Mouse (Mus musculus) midbrain, postnatal 0 days (tissue): ENCODE data around the gene Kif5a. TPM values are rescaled to one million over a fixed set of nuclear protein-coding genes. Genes with fewer than 3 reads are reported as not detected.

Experiments used
- ATAC-seq: fragments of 200-750 bp; cut with Nextera tagmentation; 2 replicates; pipeline ENCODE4 v1.8.0; 2017; ENCODE audit warnings: moderate number of reproducible peaks, mild to moderate bottlenecking, moderate TSS enrichment, moderate library complexity; ENCODE audit not compliant: low FRiP score
- DNase-seq: peaks from one replicate; pipeline ENCODE4 v3.0.0-alpha.2; 2015; ENCODE audit warnings: low spot score
- H3K27ac ChIP-seq: fragments of 300-500 bp; sonication (generic); 2 replicates; pipeline ENCODE4 v1.5.1; 2014; ENCODE audit warnings: low read depth, mild to moderate bottlenecking, low read length, mixed read lengths
- H3K27me3 ChIP-seq: fragments of 300-500 bp; sonication (generic); 2 replicates; pipeline ENCODE4 v1.6.1; 2014; ENCODE audit warnings: low read length, control low read depth, mixed read lengths; ENCODE audit not compliant: insufficient read depth
- H3K36me3 ChIP-seq: fragments of 300-500 bp; sonication (generic); 2 replicates; pipeline ENCODE4 v1.6.1; 2014; ENCODE audit warnings: low read length, control low read depth, mixed read lengths; ENCODE audit not compliant: insufficient read depth
- H3K4me1 ChIP-seq: fragments of 300-500 bp; sonication (generic); 2 replicates; pipeline ENCODE4 v1.6.1; 2014; ENCODE audit warnings: mild to moderate bottlenecking, control low read depth, antibody characterized with exemption, low read length, mixed read lengths; ENCODE audit not compliant: insufficient read depth
- H3K4me2 ChIP-seq: fragments of 300-500 bp; sonication (generic); 2 replicates; pipeline ENCODE4 v1.6.1; 2014; ENCODE audit warnings: low read depth, mild to moderate bottlenecking, low read length, mixed read lengths; ENCODE audit not compliant: poor library complexity, severe bottlenecking
- H3K4me3 ChIP-seq: fragments of 300-500 bp; sonication (generic); 2 replicates; pipeline ENCODE4 v1.5.1; 2014; ENCODE audit warnings: low read depth, mild to moderate bottlenecking, low read length, moderate library complexity
- H3K9ac ChIP-seq: fragments of 300-500 bp; sonication (generic); replicated peaks from 2 replicates; pipeline ENCODE4 v1.6.1; 2014; ENCODE audit warnings: mild to moderate bottlenecking, low read length, moderate library complexity, mixed read lengths; ENCODE audit not compliant: poor library complexity, severe bottlenecking
- H3K9me3 ChIP-seq: fragments of 300-500 bp; sonication (generic); 2 replicates; pipeline ENCODE4 v1.6.1; 2016; ENCODE audit warnings: low read length, control low read depth
- CTCF ChIP-seq: IDR thresholded peaks from 2 replicates; pipeline ENCODE4 v1.5.1; 2016; ENCODE audit warnings: antibody characterized with exemption, mild to moderate bottlenecking
- WGBS: fragments of 180-500 bp; shearing (Covaris S2); extraction: QIAGEN DNeasy Blood & Tissue Kit; methylation state at CpG from one replicate; pipeline ENCODE4 v1.1.7; 2014; 5-methylcytosine and 5-hydroxymethylcytosine counted together
- polyA plus RNA-seq: library from polyadenylated mRNA; unstranded; fragments of >200 nt; fragmentation: Nextera tagmentation; extraction: Ambion mirVana; gene quantifications from 2 replicates; pipeline ENCODE4 v1.2.1, GENCODE M21; 2015
- total RNA-seq: library from RNA; depleted of rRNA; stranded (reverse); fragments of >200 nt; gene quantifications from 2 replicates; pipeline ENCODE4 v1.2.3, GENCODE M21; 2014

Kif5a gene
- total and polyA plus RNA-seq, 2 experiments from 2014 or later: 102 to 249 TPM

GRCm38 (mm10) chr10:127188079-127188453, 75.1 kb downstream of the Kif5a start:
- no peak for DNase-seq
- H3K9ac ChIP-seq: peak overlapping the region; percentile 84
- H3K36me3 ChIP-seq: peaks cover 19% of the 10 kb centered on the region
- H3K9me3 ChIP-seq: no peaks in the 10 kb centered on the region
- H3K4me2 ChIP-seq: peak overlapping the region; percentile 98
- no peak for ATAC-seq
- peak overlapping the region; percentile 66 for H3K4me3 ChIP-seq
- no peak overlapping the region for H3K27ac ChIP-seq
- peaks cover 3% of the 10 kb centered on the region; the same call in 1 of the 2 replicates for H3K4me1 ChIP-seq
- H3K27me3 ChIP-seq: no peaks in the 10 kb centered on the region
- 1% methylated on average over 17 of the region's 21 CpGs for WGBS
- TF ChIP-seq CTCF: no peak

GRCm38 (mm10) chr10:127187371-127188078, 75.6 kb downstream of the Kif5a start:
- ATAC-seq (no peak), DNase-seq (no peak)
- Histone ChIP-seq H3K4me3 (peak overlapping the region; percentile 66), H3K9ac (no peak overlapping the region), H3K4me2 (peak overlapping the region; percentile 98), H3K36me3 (peaks cover 14% of the 10 kb centered on the region), H3K27ac (no peak overlapping the region), H3K9me3 (no peaks in the 10 kb centered on the region), H3K4me1 (peaks cover 3% of the 10 kb centered on the region; the same call in 1 of the 2 replicates), H3K27me3 (no peaks in the 10 kb centered on the region)
- 44% methylated on average over 10 of the region's 10 CpGs for whole genome bisulfite sequencing
- TF ChIP-seq CTCF: no peak

- no peaks in the 10 kb centered on the region for H3K27me3 ChIP-seq
- no peak overlapping the region for H3K4me3 ChIP-seq
- ATAC-seq (no peak), DNase-seq (no peak)
- WGBS: 78% methylated on average over 1 of the region's 1 CpGs
- no peak overlapping the region for H3K9ac ChIP-seq
- peak; percentile 47 for TF ChIP-seq CTCF
- H3K4me1 ChIP-seq: peaks cover 3% of the 10 kb centered on the region; the same call in 1 of the 2 replicates
- no peak overlapping the region for H3K27ac ChIP-seq
- no peaks in the 10 kb centered on the region for H3K9me3 ChIP-seq
- peaks cover 10% of the 10 kb centered on the region for H3K36me3 ChIP-seq
- H3K4me2 ChIP-seq: no peak overlapping the region
Observed at GRCm38 (mm10) chr10:127186451-127186850, 76.7 kb downstream of the Kif5a start.

- Histone ChIP-seq H3K27ac (no peak overlapping the region), H3K27me3 (peaks cover 5% of the 10 kb centered on the region; the same call in 1 of the 2 replicates), H3K9ac (no peak overlapping the region), H3K4me1 (peaks cover 3% of the 10 kb centered on the region; the same call in 1 of the 2 replicates), H3K4me2 (no peak overlapping the region), H3K4me3 (no peak overlapping the region), H3K36me3 (peaks cover under 1% of the 10 kb centered on the region; the same call in 1 of the 2 replicates), H3K9me3 (no peaks in the 10 kb centered on the region)
- ATAC-seq (no peak), DNase-seq (no peak)
- no peak for TF ChIP-seq CTCF
- 88% methylated on average over 15 of the region's 15 CpGs for WGBS
Observed at GRCm38 (mm10) chr10:127185506-127185905, 77.6 kb downstream of the Kif5a start.

GRCm38 (mm10) chr10:127185101-127185500, 78.0 kb downstream of the Kif5a start:
- DNase-seq (no peak), ATAC-seq (no peak)
- no peak overlapping the region for H3K4me2 ChIP-seq
- peaks cover 7% of the 10 kb centered on the region; the same call in 1 of the 2 replicates for H3K27me3 ChIP-seq
- TF ChIP-seq CTCF: no peak
- no peak overlapping the region for H3K27ac ChIP-seq
- H3K4me3 ChIP-seq: no peak overlapping the region
- H3K9ac ChIP-seq: no peak overlapping the region
- no peaks in the 10 kb centered on the region for H3K9me3 ChIP-seq
- 76% methylated on average over 9 of the region's 9 CpGs for WGBS
- H3K4me1 ChIP-seq: peaks cover 6% of the 10 kb centered on the region; the same call in 1 of the 2 replicates
- no peaks in the 10 kb centered on the region for H3K36me3 ChIP-seq

GRCm38 (mm10) chr10:127183759-127184158, 79.4 kb downstream of the Kif5a start:
- no peak overlapping the region; the same call in 1 of the 2 replicates for H3K9ac ChIP-seq
- no peak for DNase-seq
- H3K36me3 ChIP-seq: no peaks in the 10 kb centered on the region
- no peaks in the 10 kb centered on the region for H3K9me3 ChIP-seq
- no peak for ATAC-seq
- H3K27ac ChIP-seq: no peak overlapping the region
- TF ChIP-seq CTCF: no peak; the same call in 1 of the 2 replicates
- H3K4me3 ChIP-seq: no peak overlapping the region
- 16% methylated on average over 18 of the region's 20 CpGs for WGBS
- peaks cover 18% of the 10 kb centered on the region; the same call in 1 of the 2 replicates for H3K27me3 ChIP-seq
- H3K4me2 ChIP-seq: peak overlapping the region; percentile 30; the same call in 1 of the 2 replicates
- peaks cover 9% of the 10 kb centered on the region; the same call in 1 of the 2 replicates for H3K4me1 ChIP-seq
